Mouse (Mus musculus) cerebellum, adult 2 months (tissue): ENCODE measurements around the gene Commd8.

Experiments used
- CTCF ChIP-seq: fragments of 200-500 bp; IDR thresholded peaks from 2 replicates; pipeline ENCODE4 v1.5.1; 2011; ENCODE audit warnings: low read depth, mild to moderate bottlenecking, control low read depth, low read length, moderate library complexity, borderline replicate concordance; ENCODE audit not compliant: insufficient read depth
- POLR2A ChIP-seq: fragments of 200-500 bp; IDR thresholded peaks from 2 replicates; pipeline ENCODE4 v1.6.1; 2011; ENCODE audit warnings: low read length, control low read depth, borderline replicate concordance; ENCODE audit not compliant: insufficient read depth

DNA sequence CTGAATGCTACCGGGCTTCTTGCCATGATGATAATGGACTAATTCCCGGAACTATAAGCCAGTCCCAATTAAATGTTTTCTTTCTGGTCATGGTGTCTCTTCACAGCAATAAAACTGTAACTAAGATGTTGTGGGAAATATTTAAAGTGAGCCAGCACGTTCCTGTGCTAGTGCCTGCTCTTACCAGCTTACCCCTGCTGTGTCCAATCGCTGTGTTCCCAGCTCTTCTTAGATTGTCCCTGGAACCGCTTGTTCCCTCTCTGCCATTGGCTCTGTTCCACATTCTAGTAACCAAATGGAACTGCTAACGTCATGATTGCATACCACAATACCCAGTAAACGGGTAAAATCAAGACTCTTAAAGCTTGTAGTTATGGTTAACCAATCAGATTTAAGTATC is 23.2 kb upstream of the Commd8 start:
- no peak for TF ChIP-seq CTCF
- TF ChIP-seq POLR2A: no peak
